Mouse (Mus musculus) cerebellum, adult 11-12 months (tissue): Measurements from ENCODE around the gene Try5.
"Not testable (repeated sequence)": the region's sequence is repeated elsewhere in the genome, so short reads cannot be mapped to it uniquely, and the experiment has no call there.

ENCODE experiments used
- DNase-seq: peaks from one replicate; pipeline ENCODE4 v3.0.0; 2022

Gene Try5

DNA sequence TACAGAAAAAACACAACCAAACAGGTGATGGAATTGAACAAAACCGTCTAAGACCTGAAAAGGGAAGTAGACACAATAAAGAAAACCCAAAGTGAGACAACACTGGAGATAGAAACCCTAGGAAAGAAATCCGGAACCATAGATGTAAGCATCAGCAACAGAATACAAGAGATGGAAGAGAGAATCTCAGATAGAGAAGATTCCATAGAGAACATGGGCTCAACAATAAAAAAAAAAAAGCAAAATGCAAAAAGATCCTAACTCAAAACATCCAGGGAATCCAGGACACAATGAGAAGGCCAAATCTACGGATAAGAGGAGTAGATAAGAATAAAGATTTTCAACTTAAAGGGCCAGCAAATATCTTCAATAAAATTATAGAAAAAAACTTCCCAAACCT lies at the start of gene Try5:
Try5 (minus strand) TSS at position 101 of the 400 bp plus-strand sequence.
- DNase-seq, result not testable (repeated sequence)

GRCm38 (mm10) chr6:41353932-41354331 lies 37.3 kb upstream of the Try5 start, which contains the start of gene Try10:
TSS of gene Try10 (plus strand) at chr6:41354105.
- no peak for DNase-seq

DNA sequence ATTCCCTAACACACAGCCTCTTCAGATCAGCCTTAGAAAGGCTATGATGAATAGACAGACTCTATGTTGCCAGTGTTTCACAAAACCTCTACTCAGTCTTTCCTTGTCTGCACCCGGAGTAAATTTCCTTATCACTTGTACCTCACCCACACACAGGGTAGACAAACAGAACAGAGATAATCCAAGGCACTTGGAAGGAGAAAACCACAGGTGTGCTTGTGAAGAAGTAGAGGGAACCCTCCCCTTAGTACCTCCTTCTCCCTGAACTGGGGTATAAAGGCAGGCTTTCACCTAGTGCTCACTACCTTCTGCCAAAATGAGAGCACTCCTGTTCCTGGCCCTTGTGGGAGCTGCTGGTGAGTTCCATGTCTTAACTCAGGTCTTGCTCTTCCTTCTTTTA lies 14.7 kb downstream of the Try5 start, which contains the start of gene Try4:
Try4 (plus strand) TSS at position 301 of the 400 bp plus-strand sequence.
- no peak for DNase-seq

DNA sequence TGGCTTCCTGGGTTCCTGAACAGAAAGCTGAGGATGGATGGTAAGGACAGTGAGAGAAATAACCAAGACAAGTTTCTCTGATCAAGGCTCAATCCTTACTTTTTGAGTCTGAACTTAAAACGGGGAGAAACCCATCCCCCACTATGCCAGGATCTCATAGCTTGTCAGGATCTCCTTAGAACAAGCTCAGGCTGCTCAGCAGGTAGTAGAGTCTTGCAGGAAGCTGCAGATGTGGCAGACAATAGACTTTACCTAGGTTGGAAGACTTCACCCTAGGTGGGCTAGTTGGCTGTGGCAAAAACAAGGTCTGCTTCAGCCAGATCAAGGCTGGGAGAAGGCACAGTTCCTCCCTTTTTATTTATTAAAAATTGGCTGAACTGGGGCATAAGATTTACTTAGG lies 18.4 kb downstream of the Try5 start:
- DNase-seq, result no peak

DNA sequence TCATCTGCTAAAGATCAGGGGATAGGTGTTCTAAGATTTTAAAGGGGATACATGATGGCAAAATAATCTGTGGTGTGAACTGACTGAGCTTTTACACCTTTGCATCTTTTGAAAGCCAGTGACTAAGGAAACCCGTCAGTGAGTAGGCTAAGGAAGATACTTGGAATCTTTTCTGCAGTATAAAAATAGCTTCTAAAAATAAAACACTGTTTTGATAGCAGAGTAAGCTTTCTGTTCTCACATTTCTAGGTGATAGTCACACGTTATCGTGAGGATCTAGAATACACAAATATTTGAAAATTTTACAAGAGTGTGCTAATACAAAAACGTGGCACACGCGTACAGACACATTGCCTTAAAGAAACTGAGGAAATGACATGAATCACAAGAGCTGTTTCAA lies 50.5 kb downstream of the Try5 start:
- DNase-seq, result no peak

GRCm38 (mm10) chr6:41262796-41263195 lies 53.8 kb downstream of the Try5 start:
- DNase-seq, result no peak
